Mouse (Mus musculus) monocyte, adult 5-6 weeks (primary cell): ENCODE results near the gene Olfr1434. TPM values are rescaled to one million over a fixed set of nuclear protein-coding genes. Genes with fewer than 3 reads are reported as not detected.
"Not testable (repeated sequence)": the region's sequence is repeated elsewhere in the genome, so short reads cannot be mapped to it uniquely, and the experiment has no call there.

Experiments used
- ATAC-seq: fragments of 153-309, 156-312 bp; replicated peaks from 2 replicates; pipeline ENCODE4 v1.8.0; 2017; ENCODE audit warnings: mild to moderate bottlenecking; ENCODE audit not compliant: low TSS enrichment, insufficient number of reproducible peaks, severe bottlenecking, poor library complexity, low FRiP score
- total RNA-seq: library from RNA; stranded (forward); fragments of 200-1000, 200-491, 200-594 nt; gene quantifications from 3 replicates; pipeline ENCODE4 v1.2.3, GENCODE M21; 2017

Olfr1434 gene
- total RNA-seq = not detected in 3 replicates

DNA sequence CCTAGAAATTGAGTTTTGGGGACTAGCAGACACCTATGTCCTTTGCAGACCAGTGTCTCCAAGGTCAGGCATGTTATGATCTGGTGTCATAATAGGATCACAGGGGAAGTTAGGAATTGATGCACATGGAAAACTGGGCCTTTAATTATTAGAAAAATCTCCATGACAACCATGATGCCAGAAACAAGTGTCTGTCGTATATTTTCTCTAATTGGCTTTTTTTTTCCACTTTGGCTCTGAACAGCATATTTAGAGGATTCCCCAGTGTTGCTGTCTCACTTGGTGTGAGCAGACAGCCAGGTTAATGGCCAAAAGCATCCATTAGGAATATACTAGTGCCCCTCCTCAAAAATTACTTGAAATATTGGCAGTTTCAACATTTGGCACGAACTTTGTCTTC, at the start of gene Olfr1434:
TSS of gene Olfr1434 (plus strand) at position 301 of the 400 bp plus-strand sequence.
- ATAC-seq = no peak

GRCm38 (mm10) chr19:12232496-12232895, 47.2 kb upstream of the Olfr1434 start, which contains the start of gene Olfr1432:
Olfr1432 (minus strand) TSS chr19:12232596.
- ATAC-seq = not testable (repeated sequence)

- ATAC-seq = no peak
Measured at GRCm38 (mm10) chr19:12241559-12241958, 38.1 kb upstream of the Olfr1434 start, which contains the start of gene Olfr262. Olfr262 (minus strand) TSS chr19:12241659.

- no peak for ATAC-seq
Measured at GRCm38 (mm10) chr19:12260732-12261131, 18.9 kb upstream of the Olfr1434 start, which contains the start of gene Olfr235. Olfr235 (plus strand) TSS chr19:12261032.

GRCm38 (mm10) chr19:12292979-12293378, 13.3 kb downstream of the Olfr1434 start:
- ATAC-seq = no peak

GRCm38 (mm10) chr19:12299030-12299429, 19.4 kb downstream of the Olfr1434 start, which contains the start of gene Olfr1436:
Olfr1436 (minus strand) TSS chr19:12299130.
- not testable (repeated sequence) for ATAC-seq

- ATAC-seq = no peak
Measured at GRCm38 (mm10) chr19:12325001-12325400, 45.3 kb downstream of the Olfr1434 start, which contains the start of gene Olfr1437. Olfr1437 (minus strand) TSS chr19:12325101.

Other genes starting within 250 kb of the Olfr1434 start
- gene Olfr1423, start 238.5 kb upstream of the Olfr1434 start, total RNA-seq = 0.11 TPM in 1 of 3 replicates, not detected in the others
- gene Olfr1424, start 217.2 kb upstream of the Olfr1434 start, total RNA-seq = 1.4 TPM in 1 of 3 replicates, not detected in the others
- gene Olfr1425, start 202.1 kb upstream of the Olfr1434 start, total RNA-seq = not detected in 3 replicates
- gene Olfr1426, start 187.8 kb upstream of the Olfr1434 start, total RNA-seq = not detected in 3 replicates
- not detected in 3 replicates for gene Olfr1427, start 176.5 kb upstream of the Olfr1434 start, total RNA-seq
- not detected in 3 replicates for gene Olfr1428, start 164.0 kb upstream of the Olfr1434 start, total RNA-seq
- not detected in 3 replicates for gene Olfr76, start 156.7 kb upstream of the Olfr1434 start, total RNA-seq
- not detected in 3 replicates for gene Olfr1555-ps1, start 109.7 kb upstream of the Olfr1434 start, total RNA-seq
- not detected in 3 replicates for gene Olfr1431, start 79.2 kb upstream of the Olfr1434 start, total RNA-seq
- gene Olfr1432, start 47.3 kb upstream of the Olfr1434 start, total RNA-seq = not detected in 3 replicates
- gene Olfr262, start 38.2 kb upstream of the Olfr1434 start, total RNA-seq = not detected in 3 replicates
- gene Olfr235, start 18.8 kb upstream of the Olfr1434 start, total RNA-seq = not detected in 3 replicates
- gene Olfr1436, start 19.3 kb downstream of the Olfr1434 start, total RNA-seq = not detected in 3 replicates
- gene Olfr1437, start 45.2 kb downstream of the Olfr1434 start, total RNA-seq = not detected in 3 replicates
- gene Olfr1438-ps1, start 56.1 kb downstream of the Olfr1434 start, total RNA-seq = not detected in 3 replicates
- not detected in 3 replicates for gene Olfr1440, start 107.4 kb downstream of the Olfr1434 start, total RNA-seq
- not detected in 3 replicates for gene Olfr1441, start 137.6 kb downstream of the Olfr1434 start, total RNA-seq
- not detected in 3 replicates for gene Pfpl, start 148.1 kb downstream of the Olfr1434 start, total RNA-seq
- gene Mpeg1, start 180.9 kb downstream of the Olfr1434 start, total RNA-seq = 282 to 374 TPM (median 353 TPM) in 3 replicates
- gene Dtx4, start 221.6 kb downstream of the Olfr1434 start, total RNA-seq = 2.6 to 4.2 TPM (median 2.7 TPM) in 3 replicates